Mouse (Mus musculus) cerebellum, adult 9-11 months (tissue): ENCODE measurements at regions not wholly inside any gene's neighbourhood (a gene's known extent, or its start where the extent isn't known, plus 50 kb on each side); places are given as distances from the start of the nearest gene placed in this dataset.

Experiments used
- DNase-seq: peaks from one replicate; pipeline ENCODE4 v3.0.0; 2022

- DNase-seq, result no peak
These were observed 285.7 kb downstream of the Rnf152 start for GRCm38 (mm10) chr1:105070661-105071455.

DNA sequence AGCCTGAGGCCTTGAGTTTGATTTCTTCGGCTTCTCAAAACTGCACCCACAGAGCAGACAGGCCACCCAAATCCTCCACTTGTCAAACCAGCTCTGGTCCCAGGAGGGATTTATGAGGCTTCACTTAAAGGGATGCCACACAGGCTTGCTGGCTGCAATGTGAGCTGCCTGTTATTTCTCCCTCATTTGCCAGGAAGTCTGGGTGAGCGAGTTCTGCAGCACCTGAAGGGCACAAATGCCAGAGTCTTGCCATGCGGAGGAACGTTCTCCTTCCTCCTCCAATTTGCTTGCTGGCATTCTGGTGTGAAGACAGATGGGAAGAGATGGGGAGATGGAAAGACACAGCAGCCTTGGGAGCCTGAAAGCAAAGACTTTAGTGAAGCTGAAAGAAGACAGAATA lies 288.6 kb downstream of the Rnf152 start:
- DNase-seq, result peak; percentile 79

DNA sequence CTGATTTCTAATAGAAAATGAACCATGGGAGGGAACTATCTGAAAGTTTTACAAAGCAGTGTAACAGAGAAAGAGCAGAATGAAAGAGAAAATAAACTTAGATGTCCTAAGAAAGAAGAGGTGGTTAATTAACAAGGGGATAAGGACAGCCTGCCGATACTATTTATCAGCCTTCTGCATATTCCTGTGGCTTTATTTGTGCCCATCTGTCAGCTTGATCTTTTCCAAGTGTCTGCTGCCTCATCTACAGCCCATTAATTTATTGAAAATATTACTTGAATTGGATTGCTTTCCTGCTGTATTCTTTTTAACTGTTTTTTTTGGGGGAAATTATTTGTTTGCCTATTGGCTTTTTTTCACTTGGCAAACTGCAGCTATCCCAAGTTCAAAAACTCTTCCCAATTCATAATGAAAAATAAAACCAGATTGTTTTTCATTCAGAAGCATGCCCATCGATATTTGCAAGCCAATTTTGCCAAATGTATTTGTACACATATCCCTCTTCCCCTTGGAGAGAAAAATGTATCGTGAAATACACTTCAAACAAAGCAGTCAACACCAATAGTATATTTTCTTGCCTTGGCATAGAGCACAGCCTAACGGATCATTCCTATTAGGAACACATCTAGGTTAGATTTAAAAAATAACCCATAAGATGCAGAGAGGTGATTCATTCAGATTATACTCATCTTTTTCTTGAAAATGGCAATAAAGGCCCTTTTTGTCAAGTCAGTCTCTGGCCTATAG lies 289.3 kb downstream of the Rnf152 start:
- peak; percentile 41 for DNase-seq

DNA sequence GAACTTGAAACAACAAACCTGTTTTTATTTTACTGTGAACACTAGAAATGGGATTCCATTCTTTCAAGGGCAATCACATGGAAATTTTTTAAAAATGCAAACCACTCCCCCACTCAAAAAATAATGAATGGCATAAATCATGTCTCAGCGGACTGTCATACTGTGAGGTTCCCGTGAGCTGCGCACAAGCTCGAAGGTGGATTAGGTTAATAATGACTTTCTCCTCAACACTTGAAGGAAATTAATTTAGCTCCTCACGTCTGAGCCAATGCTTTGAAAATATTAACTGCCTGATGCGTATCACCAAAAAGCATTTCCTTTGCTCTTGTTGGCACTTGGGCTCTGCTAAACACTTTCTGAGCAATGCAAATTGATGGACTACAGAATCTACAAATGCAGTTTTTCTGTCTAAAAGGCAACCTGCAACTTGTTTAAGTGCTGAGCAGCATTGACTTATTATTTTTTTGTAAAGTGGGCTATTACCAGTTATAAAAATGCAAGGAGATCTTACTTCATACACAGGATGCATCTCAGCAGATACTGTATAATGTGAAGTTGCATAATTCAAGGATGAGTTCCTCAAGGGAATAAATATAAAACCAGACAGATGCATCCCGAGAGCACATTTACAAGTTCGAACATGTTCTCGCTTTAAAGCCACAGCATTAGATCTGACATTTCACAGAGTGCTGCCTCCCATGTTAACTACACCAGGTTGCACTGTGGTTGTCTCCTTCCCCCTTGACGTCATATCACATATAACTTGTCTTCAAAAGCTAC lies 282.4 kb downstream of the Cdh20 start:
- no peak for DNase-seq
